Mouse (Mus musculus) spleen, postnatal 10 days (tissue): Measurements from ENCODE around the gene Spaar.

Source experiments
- DNase-seq, 2 experiments: peaks; one replicate each; pipeline ENCODE4 v3.0.0; 2021 to 2022; ENCODE audit warnings: low spot score in 2 of 2

Gene Spaar

DNA sequence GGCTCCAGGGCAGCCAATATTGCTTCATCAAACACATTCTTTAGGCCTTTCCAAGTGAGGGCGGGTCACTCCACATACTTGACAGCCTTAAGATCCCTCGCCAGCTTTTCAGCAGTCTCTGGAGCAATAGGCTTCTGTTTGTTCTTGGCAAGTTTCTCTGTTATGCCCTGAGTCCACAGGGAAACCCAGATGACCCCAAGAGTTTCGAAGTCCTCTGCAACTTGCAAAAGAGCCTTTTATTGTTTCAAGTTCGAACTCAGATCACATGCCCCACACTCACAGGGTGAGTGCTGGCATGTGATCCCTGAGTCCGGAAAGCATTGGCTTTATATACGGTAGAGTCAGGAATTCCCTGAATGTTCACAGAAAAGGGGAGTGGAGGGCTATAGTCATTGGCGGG is 69.1 kb downstream of the Spaar start:
- DNase-seq = no peak
